Mouse (Mus musculus): ENCODE data around the gene Ppp1r12b. TPM values are rescaled to one million over a fixed set of nuclear protein-coding genes. Genes with fewer than 3 reads are reported as not detected.
"Not testable (repeated sequence)": the region's sequence is repeated elsewhere in the genome, so short reads cannot be mapped to it uniquely, and the experiment has no call there.

Gene Ppp1r12b
- total RNA-seq, 2 experiments from 2014 or later: 3.7 to 4.4 TPM

GRCm38 (mm10) chr1:134854325-134854982 lies 101.3 kb downstream of the Ppp1r12b start:
- ATAC-seq (ENCODE audit: poor library complexity, severe bottlenecking): peak; percentile 67; the same call in 1 of the 2 replicates

- no peak for ATAC-seq (ENCODE audit: poor library complexity, severe bottlenecking)
Observed at GRCm38 (mm10) chr1:134852797-134853196, 102.9 kb downstream of the Ppp1r12b start.

GRCm38 (mm10) chr1:134851211-134851610 lies 104.5 kb downstream of the Ppp1r12b start:
- ATAC-seq (ENCODE audit: poor library complexity, severe bottlenecking): no peak

GRCm38 (mm10) chr1:134850361-134850760 lies 105.4 kb downstream of the Ppp1r12b start:
- ATAC-seq (ENCODE audit: poor library complexity, severe bottlenecking): no peak

GRCm38 (mm10) chr1:134847851-134848250 lies 107.9 kb downstream of the Ppp1r12b start:
- no peak for ATAC-seq (ENCODE audit: poor library complexity, severe bottlenecking)

GRCm38 (mm10) chr1:134846295-134846988 lies 109.3 kb downstream of the Ppp1r12b start:
- no peak for ATAC-seq (ENCODE audit: poor library complexity, severe bottlenecking)

- no peak for ATAC-seq (ENCODE audit: poor library complexity, severe bottlenecking)
Observed at GRCm38 (mm10) chr1:134843369-134843768, 112.4 kb downstream of the Ppp1r12b start.

- no peak for ATAC-seq (ENCODE audit: poor library complexity, severe bottlenecking)
Observed at GRCm38 (mm10) chr1:134836909-134837480, 118.7 kb downstream of the Ppp1r12b start.

GRCm38 (mm10) chr1:134830881-134831280 lies 124.9 kb downstream of the Ppp1r12b start:
- not testable (repeated sequence) for ATAC-seq (ENCODE audit: poor library complexity, severe bottlenecking)

- no peak for ATAC-seq (ENCODE audit: poor library complexity, severe bottlenecking)
Observed at GRCm38 (mm10) chr1:134829635-134830034, 126.1 kb downstream of the Ppp1r12b start.

- no peak for ATAC-seq (ENCODE audit: poor library complexity, severe bottlenecking)
Observed at GRCm38 (mm10) chr1:134824896-134825295, 130.8 kb downstream of the Ppp1r12b start.

- no peak for ATAC-seq (ENCODE audit: poor library complexity, severe bottlenecking)
Observed at GRCm38 (mm10) chr1:134823842-134824241, 131.9 kb downstream of the Ppp1r12b start.

GRCm38 (mm10) chr1:134823323-134823722 lies 132.4 kb downstream of the Ppp1r12b start:
- no peak for ATAC-seq (ENCODE audit: poor library complexity, severe bottlenecking)

GRCm38 (mm10) chr1:134820882-134821281 lies 134.9 kb downstream of the Ppp1r12b start:
- no peak for ATAC-seq (ENCODE audit: poor library complexity, severe bottlenecking)

GRCm38 (mm10) chr1:134819196-134819595 lies 136.5 kb downstream of the Ppp1r12b start:
- ATAC-seq (ENCODE audit: poor library complexity, severe bottlenecking): no peak

GRCm38 (mm10) chr1:134818716-134819115 lies 137.0 kb downstream of the Ppp1r12b start:
- ATAC-seq (ENCODE audit: poor library complexity, severe bottlenecking): no peak

GRCm38 (mm10) chr1:134817916-134818595 lies 137.7 kb downstream of the Ppp1r12b start:
- ATAC-seq (ENCODE audit: poor library complexity, severe bottlenecking): no peak

GRCm38 (mm10) chr1:134817120-134817519 lies 138.6 kb downstream of the Ppp1r12b start:
- no peak for ATAC-seq (ENCODE audit: poor library complexity, severe bottlenecking)

GRCm38 (mm10) chr1:134816617-134817016 lies 139.1 kb downstream of the Ppp1r12b start:
- ATAC-seq (ENCODE audit: poor library complexity, severe bottlenecking): peak; percentile 52

GRCm38 (mm10) chr1:134815748-134816147 lies 140.0 kb downstream of the Ppp1r12b start:
- no peak for ATAC-seq (ENCODE audit: poor library complexity, severe bottlenecking)

GRCm38 (mm10) chr1:134805471-134805870 lies 150.3 kb downstream of the Ppp1r12b start:
- ATAC-seq (ENCODE audit: poor library complexity, severe bottlenecking): no peak
